Mouse (Mus musculus) liver, adult 2 months (tissue): ENCODE measurements at regions not wholly inside any gene's neighbourhood (a gene's known extent, or its start where the extent isn't known, plus 50 kb on each side); places are given as distances from the start of the nearest gene placed in this dataset.
A peak's percentile ranks its signal among the peaks of the same experiment; 100 is the strongest.

Experiments
- DNase-seq: peaks from one replicate; pipeline ENCODE4 v3.0.0-alpha.2; 2011; ENCODE audit warnings: low read depth, low spot score; ENCODE audit errors: extremely low read depth
- H3K27ac ChIP-seq: fragments of 200-500 bp; replicated peaks from 2 replicates; pipeline ENCODE4 v1.5.1; 2012; ENCODE audit warnings: low read depth, mild to moderate bottlenecking, control low read depth, inconsistent platforms, low read length; ENCODE audit not compliant: insufficient read depth
- H3K27me3 ChIP-seq: fragments of 200-500 bp; 2 replicates; pipeline ENCODE4 v1.6.1; 2012; ENCODE audit warnings: mild to moderate bottlenecking, moderate library complexity, low read length, inconsistent platforms; ENCODE audit not compliant: control insufficient read depth, insufficient read depth
- H3K36me3 ChIP-seq: fragments of 200-500 bp; 2 replicates; pipeline ENCODE4 v1.6.1; 2012; ENCODE audit warnings: low read length, inconsistent platforms; ENCODE audit not compliant: control insufficient read depth, insufficient read depth
- H3K4me1 ChIP-seq: fragments of 200-500 bp; 2 replicates; pipeline ENCODE4 v1.6.1; 2011; ENCODE audit warnings: low read length; ENCODE audit not compliant: control insufficient read depth, insufficient read depth
- H3K4me3 ChIP-seq: fragments of 200-500 bp; 2 replicates; pipeline ENCODE4 v1.5.1; 2011; ENCODE audit warnings: low read depth, mild to moderate bottlenecking, control low read depth, low read length, moderate library complexity; ENCODE audit not compliant: insufficient read depth
- H3K79me2 ChIP-seq: fragments of 200-500 bp; 2 replicates; pipeline ENCODE4 v1.6.1; 2012; ENCODE audit warnings: inconsistent platforms, mild to moderate bottlenecking, low read length, moderate library complexity; ENCODE audit not compliant: control insufficient read depth, insufficient read depth
- H3K9ac ChIP-seq: fragments of 200-500 bp; 2 replicates; pipeline ENCODE4 v1.6.1; 2012; ENCODE audit warnings: low read depth, mild to moderate bottlenecking, control low read depth, inconsistent platforms, low read length
- CTCF ChIP-seq: fragments of 200-500 bp; IDR thresholded peaks from 2 replicates; pipeline ENCODE4 v1.5.1; 2011; ENCODE audit warnings: low read depth, low read length, control low read depth
- POLR2A ChIP-seq: fragments of 200-500 bp; IDR thresholded peaks from 2 replicates; pipeline ENCODE4 v1.6.1; 2011; ENCODE audit warnings: low read length, control low read depth; ENCODE audit not compliant: insufficient read depth; ENCODE audit errors: extremely low read depth
- WGBS: fragments of 180-500 bp; shearing (Covaris S2); methylation state at CpG from one replicate; pipeline ENCODE4 v1.1.7; 2018; 5-methylcytosine and 5-hydroxymethylcytosine counted together

DNA sequence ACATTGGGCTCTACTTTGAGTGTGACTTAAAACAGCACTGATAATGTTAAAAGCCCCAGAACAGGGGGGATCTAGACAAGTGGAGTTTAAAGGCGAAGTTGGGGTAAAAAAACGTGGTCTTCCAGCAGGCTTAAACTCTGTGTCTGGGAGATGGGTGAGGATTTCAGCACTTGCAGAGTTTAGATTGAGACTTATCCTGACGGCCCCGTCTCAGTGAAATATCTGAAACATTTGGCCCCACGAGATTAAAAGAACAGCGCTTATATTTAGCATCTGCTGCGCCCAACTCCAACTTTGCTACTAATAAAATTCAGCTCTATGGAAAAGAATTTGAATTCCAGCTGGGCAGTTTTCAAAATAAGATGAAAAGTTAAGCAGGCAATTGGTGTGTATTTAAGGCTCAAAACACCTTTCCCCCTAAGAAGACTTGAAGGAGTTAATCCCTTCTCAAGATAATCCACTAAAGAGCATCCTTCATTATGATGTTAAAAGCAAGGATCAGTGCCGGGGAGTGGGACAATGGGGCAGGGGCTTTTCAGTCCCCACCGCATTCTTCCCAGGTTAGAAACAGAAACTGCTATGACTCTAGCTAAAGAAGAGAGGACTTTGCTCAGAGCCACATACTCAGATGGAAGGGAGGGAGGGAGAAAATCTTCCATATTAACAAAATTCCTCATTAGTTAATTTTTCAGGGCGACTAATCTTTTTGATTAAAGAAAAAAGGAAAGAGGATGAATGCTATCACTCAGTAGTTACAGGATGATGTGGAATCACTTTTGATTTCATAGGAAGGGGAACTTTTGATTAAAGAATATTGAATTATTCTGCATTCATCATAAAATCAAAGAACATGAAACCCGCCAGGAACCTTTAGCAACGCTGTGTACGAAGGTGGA lies 225.1 kb upstream of the Nr2f2 start:
- WGBS = 78% methylated on average over 13 of the region's 13 CpGs

DNA sequence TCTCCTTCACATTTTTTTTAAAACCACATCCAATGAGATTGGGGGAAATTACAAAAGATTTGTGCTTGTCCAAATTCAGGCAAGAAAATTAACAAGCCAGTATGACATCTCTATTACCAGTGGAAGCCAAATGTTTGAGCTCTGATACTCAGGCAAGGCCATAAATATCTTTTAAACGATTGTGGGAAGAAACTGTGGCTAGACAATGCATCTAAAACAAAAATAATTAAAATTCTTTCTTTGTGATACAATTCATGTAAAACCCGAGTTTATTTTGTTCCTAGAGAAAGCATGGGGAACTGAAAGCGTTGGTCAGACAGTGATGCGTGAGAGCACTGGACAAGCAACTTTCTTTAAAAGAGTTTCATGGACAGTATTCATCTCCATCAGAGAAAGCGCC lies 223.2 kb upstream of the Nr2f2 start:
- TF ChIP-seq POLR2A = no peak
- TF ChIP-seq CTCF = no peak
- Histone ChIP-seq H3K79me2 (no peaks in the 10 kb centered on the region), H3K27ac (no peak overlapping the region), H3K9ac (no peak overlapping the region), H3K4me1 (no peaks in the 10 kb centered on the region), H3K27me3 (no peaks in the 10 kb centered on the region), H3K36me3 (no peaks in the 10 kb centered on the region), H3K4me3 (no peak overlapping the region)
- no peak for DNase-seq
- 89% methylated on average over 5 of the region's 5 CpGs for WGBS

More for the DNA sequence above, 225.1 kb upstream of the Nr2f2 start:
- no peak overlapping the region for H3K27ac ChIP-seq
- no peaks in the 10 kb centered on the region for H3K4me1 ChIP-seq
- H3K9ac ChIP-seq = no peak overlapping the region
- DNase-seq = no peak
- H3K4me3 ChIP-seq = no peak overlapping the region
- H3K27me3 ChIP-seq = no peaks in the 10 kb centered on the region
- no peaks in the 10 kb centered on the region for H3K36me3 ChIP-seq
- H3K79me2 ChIP-seq = no peaks in the 10 kb centered on the region
- TF ChIP-seq CTCF (no peak), POLR2A (no peak)

DNA sequence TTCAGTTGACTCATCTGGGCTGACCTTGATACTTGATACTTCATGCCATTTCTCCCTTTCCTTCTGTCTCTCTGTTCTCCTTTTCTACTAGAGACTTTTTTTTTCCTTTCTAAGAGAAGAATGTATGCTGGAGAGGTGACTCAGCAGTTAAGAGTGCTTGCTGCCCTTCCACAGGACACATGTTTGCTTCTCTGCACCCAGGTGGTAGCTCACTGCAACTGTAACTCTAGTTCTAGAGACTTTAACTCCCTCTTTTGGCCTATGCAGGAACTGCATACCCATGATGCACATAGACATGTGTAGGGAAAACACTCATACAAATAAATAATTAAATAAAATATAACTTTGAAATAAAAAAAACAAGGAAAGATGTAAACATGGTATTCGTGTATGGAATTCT lies 221.5 kb upstream of the Nr2f2 start:
- WGBS = 97% methylated on average over 1 of the region's 1 CpGs
- Histone ChIP-seq H3K36me3 (no peaks in the 10 kb centered on the region), H3K27ac (no peak overlapping the region), H3K4me1 (peaks cover 2% of the 10 kb centered on the region; the same call in 1 of the 2 replicates), H3K27me3 (no peaks in the 10 kb centered on the region), H3K9ac (no peak overlapping the region), H3K79me2 (no peaks in the 10 kb centered on the region), H3K4me3 (no peak overlapping the region)
- no peak for DNase-seq
- TF ChIP-seq CTCF (no peak), POLR2A (no peak)

DNA sequence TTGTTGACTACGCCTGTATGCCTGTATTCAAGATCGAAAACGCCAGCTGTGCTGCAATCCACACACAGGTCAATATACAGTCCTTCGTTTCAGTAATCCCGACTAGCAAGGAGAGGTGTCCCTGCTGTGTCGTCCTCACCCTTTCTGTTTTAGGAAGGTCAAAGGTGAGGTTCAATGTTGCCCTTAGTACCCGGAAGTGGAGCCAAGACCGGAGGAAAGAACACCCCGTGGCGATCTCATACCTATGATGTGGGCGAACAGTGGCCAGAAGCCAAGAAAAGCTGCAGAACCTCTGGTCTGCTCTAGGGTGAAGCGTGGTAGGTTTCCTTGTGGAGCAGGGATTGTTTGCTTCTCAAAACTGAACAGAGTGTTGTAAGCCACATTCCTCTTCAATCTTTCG lies 217.9 kb upstream of the Nr2f2 start:
- H3K9ac ChIP-seq = no peak overlapping the region

DNA sequence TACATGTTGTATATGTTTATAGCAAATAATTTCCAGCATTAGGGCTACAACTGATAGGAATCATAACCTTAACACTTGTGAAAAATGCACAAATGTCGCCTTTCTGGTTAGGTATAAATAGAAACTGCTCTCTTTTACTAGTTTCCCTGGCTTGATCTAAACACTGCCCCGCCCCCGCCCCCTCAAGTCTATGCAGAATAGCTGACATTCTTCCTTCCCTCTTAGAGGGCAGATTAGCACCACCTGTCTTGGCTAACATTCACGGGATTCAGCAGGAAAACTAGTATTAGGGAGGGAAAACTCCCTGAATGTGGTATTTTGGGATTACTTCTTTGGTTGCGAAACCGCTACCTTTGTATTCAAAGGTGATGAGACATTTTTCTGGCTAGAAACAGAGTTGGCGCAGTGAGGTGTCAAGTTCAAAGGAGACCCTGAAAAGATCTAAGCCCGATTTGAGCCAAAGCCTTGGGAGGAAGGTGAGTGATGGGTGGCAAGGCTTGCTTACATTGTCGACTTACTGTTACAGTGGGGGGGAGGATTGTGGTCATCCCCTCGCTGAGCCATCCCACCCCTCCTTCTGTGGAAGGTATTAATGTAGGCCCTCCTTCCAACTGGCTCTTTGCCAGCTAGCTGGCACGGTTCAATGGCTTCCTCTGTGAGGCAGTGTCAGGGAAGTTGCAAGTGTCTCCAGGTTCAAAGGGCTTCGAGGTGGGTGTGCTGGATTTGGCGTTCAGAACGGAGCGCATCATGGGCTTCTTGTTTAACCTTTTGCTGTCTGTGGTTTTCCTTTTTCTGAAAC lies 209.8 kb upstream of the Nr2f2 start:
- WGBS = 29% methylated on average over 15 of the region's 15 CpGs
- H3K36me3 ChIP-seq = no peaks in the 10 kb centered on the region
- no peak for TF ChIP-seq POLR2A
- TF ChIP-seq CTCF = no peak
- peak overlapping the region; percentile 2; the same call in 1 of the 2 replicates for H3K27ac ChIP-seq
- H3K4me3 ChIP-seq = no peak overlapping the region
- H3K9ac ChIP-seq = no peak overlapping the region
- H3K27me3 ChIP-seq = no peaks in the 10 kb centered on the region
- no peaks in the 10 kb centered on the region for H3K79me2 ChIP-seq
- DNase-seq = peak; percentile 89
- H3K4me1 ChIP-seq = peaks cover 5% of the 10 kb centered on the region

More for the DNA sequence above, 217.9 kb upstream of the Nr2f2 start:
- TF ChIP-seq CTCF (no peak), POLR2A (no peak)
- Histone ChIP-seq H3K4me1 (peaks cover 2% of the 10 kb centered on the region; the same call in 1 of the 2 replicates), H3K27me3 (no peaks in the 10 kb centered on the region), H3K79me2 (no peaks in the 10 kb centered on the region), H3K27ac (no peak overlapping the region), H3K36me3 (no peaks in the 10 kb centered on the region), H3K4me3 (no peak overlapping the region)
- DNase-seq = peak; percentile 78
- WGBS = 23% methylated on average over 13 of the region's 13 CpGs
